Mouse (Mus musculus) cerebellum, adult 9-10 months (tissue): ENCODE results near the gene Nebl.
A peak's percentile ranks its signal among the peaks of the same experiment; 100 is the strongest.

Experiments
- DNase-seq: peaks from one replicate; pipeline ENCODE4 v3.0.0; 2022

Gene Nebl

DNA sequence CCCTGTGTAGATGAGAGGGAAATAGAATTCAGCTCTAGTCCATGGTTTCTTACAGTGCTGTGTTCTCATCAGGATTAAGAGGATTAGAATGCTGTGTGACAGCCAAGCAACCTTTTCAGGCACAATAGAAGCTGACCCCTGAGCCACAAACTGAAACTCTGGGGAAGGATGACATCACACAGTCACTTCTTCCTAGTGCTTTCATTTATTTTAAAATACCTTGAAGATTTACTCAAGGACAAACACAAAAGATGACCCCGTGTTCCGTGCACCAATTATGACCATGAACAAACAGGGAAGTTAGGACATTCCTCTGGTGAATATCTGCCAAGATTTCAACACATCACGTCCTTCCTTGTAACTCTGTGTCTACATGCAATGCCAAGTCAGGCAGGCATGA is 121.0 kb downstream of the Nebl start:
- DNase-seq: no peak

DNA sequence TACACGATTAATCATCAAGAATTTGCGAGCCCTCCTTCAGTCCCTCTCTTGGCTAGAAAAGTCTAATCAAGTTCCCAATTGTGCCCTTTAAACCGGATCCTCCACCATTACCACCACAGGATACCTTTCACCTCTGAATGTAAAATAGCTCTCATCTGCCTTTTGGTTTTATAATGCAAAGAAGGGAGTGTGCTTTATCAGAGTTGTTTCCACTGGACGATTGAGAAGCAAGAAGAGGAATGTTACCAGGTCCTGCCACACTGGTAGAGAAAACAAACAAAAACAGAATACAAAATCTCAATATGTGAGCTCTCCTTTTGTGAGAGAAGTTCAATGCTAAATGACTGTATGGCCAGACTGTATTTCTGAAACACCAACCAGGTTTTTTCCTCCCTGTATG is 127.7 kb downstream of the Nebl start:
- DNase-seq: no peak

DNA sequence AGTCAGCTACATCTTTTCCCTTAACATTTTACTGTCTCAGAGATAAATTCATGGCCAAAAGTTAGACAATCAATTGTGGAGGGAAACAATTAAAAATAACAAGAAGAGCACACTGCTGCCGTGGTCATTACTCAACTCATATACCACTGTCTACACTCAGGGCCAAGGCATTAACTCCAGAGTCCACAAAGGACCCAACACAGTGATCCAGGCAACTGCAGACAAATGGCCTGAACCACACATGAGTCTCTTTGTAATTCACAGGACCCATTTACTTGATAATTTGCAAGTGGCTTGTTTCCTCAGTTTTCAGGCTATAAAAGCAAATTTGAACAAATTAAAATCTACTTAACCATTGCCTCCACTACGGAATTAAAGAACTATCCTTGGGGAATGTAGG is 130.6 kb downstream of the Nebl start:
- no peak for DNase-seq

DNA sequence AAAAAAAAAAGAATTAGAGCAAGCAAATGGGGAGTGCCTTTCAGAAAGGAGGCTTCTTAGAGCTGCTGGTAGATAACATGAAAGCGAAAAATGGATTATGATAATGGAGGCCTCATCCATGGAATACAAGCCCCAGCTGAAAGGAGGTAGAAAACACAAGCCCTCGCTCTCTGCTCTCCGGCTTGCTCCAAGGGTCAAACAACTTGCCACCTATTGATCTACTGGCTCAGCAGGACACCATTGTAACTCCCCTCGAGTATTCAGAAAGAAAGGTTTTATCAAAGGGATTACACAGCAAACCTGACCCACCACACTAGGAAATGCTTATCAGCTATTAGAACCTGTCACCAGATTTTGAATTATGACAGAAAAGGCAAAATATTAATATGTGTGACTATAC is 131.4 kb downstream of the Nebl start:
- DNase-seq: no peak

DNA sequence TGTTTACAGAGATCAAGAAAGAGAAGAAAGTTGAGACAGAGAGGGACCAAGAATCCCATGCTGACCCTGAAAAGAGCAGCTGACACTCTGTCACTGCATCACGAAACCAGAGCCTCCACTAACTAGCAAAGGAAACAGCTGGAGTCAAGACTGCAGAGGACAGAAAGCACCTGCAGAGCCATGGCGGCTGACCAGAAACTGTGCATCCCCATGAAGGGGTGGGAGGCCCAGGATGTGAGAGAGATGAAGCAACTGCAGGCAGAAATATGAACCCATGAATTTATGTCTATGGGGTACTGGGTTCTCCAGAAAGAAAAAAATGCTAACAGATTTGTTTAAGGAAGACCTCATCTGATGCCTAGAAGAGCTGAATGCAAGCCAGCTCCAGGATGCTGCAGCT is 133.3 kb downstream of the Nebl start:
- no peak for DNase-seq

DNA sequence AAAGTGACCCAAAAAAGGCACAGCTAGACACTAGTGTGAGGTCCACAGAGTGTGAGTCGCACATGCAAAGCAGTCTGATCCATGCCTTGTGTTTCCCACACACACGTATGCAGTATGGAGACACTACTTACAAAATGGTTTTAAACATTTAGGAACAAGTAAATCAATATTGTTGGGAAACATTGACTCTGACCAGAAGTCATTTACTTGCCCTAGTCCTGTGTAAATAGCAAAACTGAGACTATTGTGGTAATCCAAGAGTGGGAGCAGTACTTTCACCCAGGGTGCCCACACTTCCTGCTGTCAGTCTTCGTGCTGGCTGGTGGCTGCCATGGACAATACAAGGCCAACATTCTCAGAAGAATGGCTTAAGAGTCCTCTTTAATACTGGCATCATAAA is 141.6 kb downstream of the Nebl start:
- DNase-seq: no peak

DNA sequence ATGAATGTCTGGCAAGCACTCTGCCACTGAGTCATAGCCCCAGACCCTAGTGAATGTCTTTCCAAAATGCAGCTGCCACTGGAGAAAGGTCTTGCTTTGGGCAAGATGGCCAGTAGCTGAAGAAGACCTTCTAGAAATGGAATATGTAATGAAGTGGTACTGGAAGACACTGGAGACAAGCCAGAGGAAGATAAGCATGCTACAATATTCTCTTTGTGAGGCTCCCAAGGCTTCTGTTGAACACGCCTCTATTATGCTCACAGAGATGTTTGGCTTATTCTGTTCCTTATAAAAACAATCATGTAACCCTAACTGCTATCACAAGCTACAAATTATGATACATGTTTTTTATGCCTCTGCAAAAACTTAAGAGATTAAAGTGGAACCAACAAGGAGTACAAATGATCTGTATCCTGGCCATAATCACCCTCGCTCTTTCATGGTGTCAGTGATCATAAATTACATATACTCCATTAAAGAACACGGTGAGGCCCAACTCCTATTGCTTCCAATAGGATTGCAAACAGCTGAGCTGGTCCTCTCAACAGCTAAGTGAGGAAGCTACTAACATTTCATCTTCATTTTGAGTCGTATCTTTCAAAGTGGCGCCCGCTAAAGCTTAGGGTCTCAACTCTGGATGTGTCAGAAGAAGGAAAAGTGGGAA is 145.8 kb downstream of the Nebl start:
- DNase-seq: no peak

DNA sequence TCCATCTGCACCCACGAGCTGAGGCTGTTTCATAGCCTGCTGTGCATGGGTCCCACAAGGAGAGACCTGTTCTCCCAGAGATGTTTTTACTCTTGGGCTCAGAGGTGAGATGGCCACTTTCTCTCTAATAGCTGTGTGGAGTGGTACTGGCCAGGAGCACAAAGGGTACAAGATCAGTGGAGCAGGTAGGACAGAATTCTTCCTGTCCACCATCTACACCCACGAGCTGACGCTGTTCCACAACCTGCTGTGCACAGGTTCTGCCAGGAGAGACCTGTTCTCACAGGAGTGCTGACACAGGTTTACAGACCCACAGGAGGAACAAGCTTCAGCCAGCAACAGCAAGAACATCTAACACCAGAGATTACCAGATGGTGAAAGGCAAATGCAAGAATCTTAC is 155.6 kb downstream of the Nebl start:
- DNase-seq: peak; percentile 15

DNA sequence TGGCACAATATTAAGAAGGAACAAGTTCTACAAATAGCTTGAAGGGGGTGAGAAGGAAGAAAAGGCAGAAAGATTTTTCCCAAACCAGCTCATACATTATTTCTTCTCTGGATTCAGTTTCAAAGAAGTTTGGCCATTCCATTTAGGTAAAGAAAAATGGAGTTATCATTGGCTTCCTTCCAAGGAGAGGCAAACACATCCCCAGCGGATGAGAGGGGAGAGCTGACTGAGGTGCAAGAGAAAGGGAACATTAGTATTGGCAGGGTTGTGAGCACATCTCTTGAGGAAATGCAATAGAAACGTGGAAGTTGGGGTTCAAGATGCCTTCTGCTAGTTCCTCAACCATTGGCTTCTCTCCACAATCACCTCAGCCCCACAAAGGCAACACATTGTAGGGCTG is 159.5 kb downstream of the Nebl start:
- no peak for DNase-seq

DNA sequence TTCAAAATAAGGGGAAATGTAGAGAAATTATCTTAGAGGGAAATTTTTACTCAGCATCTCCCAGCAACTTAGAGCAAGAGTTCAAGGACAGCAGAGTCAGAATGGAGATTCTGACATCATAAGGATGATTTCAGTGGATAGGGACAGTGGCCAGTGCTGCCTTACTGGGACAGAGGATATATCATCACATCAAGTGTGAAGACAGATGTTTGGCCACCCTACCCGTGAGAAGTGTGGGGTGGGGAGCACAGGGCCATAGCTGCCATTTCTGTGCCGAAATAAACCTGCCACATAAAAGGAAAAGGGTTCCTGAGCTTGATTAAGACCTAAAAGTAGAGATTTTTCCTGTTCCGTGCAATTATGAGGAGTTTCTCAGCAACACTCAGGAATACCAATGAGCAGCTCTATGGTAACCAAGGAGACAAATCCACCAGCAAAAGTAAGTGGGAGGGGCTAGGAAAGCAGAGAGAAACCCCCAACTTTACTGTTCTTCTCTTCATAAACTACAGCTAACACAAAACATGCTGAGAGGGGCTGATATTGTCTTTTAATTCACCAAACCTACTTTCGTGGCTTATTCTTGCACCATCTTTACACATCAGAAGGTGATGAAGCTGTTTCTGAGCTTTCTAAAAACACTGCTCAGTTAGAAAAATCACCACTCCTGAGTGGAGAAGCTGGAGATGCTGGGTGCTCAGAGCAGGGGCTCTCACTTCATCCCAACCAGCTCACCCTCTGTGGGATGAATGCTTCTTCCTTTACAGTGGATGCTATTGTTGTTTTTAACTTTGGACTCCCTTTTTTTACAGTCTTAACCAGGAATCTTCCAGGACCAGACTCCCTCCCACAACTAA is 172.1 kb downstream of the Nebl start:
- no peak for DNase-seq

DNA sequence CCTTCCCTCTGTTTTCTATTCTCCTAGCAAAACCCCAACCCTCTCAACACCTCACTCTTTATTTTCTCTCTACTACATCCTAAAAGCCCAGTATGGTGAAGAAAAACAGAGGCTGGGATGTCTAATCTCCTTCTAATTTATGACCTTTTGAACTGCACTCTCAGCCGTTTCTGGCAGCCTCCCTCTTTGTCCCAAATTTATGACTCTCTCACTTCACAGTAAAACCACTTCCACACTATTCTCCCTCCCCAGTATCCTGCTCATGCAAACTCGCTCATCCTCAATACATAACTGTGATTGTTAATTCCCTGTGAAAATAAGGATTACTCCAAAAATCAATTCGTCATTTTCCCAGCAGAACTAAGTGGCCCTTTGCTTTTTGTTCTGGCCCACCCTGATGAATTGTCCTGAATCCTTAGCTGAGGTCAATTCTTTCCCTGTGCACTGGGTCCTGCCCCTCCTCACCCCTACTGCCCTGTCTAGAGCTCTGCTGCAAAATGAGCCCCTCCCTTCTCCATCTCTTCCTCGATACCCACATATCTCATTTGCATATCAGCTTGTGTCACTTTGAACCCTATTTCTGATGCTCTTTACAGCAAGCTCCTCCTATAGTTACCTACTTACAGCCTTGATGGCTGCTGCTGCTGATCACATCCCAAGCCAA is 181.2 kb downstream of the Nebl start:
- DNase-seq: no peak

DNA sequence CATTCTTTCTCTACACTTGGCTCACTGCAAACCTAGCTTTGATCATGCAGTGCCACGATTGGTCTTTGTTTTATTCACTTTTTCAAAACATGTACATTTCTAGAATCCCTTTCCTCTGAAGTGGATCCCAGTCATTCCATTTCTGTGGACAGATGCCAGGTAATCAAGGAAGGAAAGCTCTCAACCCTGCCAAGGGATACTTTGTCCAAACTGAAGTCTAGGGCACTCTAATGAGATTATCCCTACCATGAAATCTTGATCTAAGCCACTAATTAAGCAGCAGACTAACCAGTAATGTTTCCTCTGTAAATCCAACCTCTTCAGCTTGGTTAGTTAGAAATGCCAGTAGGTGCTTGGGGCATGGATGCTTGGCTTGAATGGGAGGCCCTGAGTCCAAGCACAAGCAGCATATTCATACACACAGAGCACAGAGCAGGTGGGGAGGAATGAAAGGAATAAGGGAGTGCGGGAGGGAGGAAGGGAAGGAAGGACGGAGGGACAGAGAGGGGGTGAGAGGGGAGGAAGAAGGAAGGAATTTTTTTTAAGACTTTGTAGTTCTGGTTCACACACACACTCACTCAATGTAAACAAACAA is 184.8 kb downstream of the Nebl start:
- DNase-seq: no peak

DNA sequence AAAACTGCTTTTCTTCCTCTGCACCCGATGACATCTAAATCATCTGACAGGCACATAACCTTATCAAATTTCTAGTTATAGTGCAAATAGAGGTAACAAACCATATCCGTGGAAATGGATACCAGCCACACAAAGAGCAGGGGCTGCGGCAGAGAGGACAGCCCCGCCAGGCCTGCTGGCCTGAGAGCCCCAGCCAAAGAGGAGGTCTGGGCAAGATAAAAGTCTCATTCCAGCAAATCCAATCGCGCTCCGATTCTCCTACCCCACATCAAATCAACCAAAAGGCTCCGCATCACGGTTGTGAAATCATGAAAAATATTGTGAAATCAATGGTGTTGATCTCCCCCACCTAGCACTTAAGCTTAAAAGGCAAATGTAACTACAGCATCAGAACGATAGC is 191.5 kb downstream of the Nebl start:
- no peak for DNase-seq

DNA sequence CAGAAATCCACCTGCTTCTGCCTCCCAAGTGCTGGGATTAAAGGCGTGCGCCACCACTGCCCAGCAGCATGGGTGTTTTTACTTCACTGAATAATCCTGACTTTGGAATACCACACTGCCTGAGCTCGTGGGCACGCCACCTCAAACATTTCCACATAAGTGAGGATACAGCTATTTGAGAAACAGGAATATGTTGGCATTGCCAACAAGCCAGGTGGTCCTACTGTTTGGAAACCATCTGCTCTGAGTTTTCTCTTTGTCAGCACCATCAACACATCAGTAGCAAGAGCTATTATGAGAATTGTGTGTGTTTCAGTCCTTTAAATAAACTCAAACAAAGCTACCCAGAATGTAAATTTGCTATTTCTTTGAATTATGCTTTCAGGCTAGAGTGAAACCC is 192.8 kb downstream of the Nebl start:
- peak; percentile 88 for DNase-seq

DNA sequence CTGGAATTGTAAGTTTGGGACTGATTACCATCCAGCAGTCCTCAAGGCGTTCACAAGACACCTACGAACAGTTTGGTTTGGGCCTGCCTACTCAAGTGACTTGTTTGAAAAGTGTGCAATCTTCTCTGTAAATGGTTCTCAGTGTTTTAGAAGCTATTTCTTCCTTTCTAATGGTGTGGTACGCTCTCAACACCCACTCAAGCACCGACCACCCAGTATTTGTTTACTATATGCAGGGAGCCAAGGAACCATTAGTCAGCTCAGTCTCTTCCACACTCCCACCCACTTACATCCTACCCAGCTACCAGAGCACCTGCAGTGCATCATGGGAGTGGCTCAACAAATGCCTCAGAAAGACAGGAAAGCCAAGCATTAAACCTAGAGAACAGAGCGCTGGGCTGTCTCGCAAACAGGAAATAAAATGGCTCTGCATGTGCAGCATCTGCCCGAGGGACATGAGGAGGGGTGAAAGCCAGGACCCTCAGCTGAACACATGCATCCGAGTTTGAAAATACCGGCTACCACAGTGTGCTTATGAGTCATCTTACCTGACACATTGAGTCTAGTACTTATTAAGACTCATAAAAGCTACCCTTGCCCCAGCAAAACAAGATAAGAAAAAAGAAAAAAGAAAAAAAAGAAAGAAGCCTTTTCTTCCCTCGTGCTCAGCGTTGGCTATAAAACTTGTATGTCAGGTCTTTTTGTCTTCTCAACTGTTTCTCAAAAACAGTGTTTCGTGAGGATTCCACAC is 199.7 kb downstream of the Nebl start:
- no peak for DNase-seq

DNA sequence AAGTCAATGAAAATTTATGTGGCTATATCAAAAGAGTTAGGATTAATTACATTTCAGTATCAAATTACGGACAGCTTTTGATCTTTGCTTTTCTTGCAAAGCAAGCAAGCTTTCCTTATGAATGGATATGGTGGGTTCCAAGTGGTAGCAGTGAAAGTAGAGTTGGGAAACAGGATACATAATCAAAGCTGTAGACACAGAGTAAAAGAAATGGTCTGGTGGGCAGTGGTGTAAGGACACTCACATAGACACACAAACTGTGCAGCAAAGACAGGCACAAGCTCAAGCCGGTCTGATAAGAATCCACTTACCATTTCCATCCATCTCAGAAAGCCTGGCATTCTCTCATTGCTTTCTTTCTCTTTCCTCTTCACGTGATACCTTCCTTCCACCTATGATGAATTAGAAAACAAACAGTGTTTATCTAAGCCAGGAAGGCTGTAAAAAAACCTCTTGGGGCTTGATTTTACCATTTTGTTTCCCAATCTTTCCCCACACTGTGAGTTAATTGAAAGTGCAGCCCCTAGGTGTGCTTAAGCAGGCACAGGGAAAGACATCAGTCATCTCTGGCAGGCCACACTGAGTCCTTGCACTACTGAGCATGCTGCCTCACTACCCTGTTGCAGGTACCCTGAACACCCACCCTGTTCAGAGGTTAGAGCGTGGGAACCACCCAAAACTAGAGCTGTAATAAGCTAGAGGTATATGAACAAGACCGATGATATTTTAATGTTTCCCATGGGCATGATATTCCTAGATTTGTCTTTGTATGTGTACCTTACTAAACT is 205.3 kb downstream of the Nebl start:
- DNase-seq: no peak

DNA sequence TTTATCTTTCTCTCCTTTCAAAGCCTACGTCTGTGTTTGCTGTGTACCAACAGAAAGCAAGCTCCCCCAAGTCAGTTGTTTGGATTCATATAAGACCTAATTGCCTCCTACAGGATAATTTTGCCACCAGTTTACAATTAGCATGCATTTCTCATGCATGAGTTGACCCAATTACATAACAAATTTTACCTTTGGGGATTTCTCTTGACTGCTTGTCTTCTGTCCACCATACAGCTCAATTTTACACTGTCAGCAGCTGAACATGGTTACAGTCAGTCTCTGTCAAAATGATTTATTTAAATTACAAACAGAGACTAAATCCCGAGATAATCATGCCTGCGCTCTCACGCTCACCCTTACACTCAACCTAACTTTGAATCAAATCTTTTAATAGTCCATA is 206.1 kb downstream of the Nebl start:
- DNase-seq: no peak

DNA sequence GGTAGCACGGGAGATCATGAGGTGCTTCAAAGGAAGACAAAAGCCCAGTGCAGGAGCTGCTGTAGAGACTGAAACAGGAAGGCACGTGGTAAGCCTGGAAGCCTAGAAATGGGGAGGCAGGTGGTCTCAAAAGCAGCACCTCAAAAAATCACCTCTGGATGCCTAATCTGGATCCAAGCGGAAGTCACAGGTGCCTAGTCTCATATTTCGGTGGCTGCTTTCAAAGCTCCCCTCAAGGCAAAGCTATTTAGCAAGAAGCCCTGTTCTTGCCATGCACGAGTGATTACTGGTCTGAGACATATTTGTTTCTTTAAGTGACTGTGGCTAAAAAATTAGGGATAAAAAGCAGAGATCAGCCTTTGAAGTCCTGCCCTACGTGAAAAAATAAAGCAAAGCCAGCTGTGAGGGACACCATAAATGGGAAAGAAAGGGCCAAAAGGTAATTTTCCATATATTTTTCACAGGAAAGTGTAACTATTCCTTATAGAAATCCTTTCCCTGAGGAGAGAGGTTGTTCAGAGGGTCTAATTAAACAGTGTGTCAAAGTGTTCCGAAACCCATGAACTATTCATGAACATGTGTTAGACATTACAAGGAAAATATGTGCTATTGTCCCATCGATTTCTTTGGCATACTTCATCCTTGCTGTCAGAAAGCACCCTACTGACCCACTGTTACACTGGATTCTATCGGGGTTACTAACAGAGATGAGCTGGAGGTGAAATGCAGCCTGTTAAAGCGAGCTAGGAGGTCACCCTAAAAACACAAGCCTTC is 206.9 kb downstream of the Nebl start:
- DNase-seq: no peak

DNA sequence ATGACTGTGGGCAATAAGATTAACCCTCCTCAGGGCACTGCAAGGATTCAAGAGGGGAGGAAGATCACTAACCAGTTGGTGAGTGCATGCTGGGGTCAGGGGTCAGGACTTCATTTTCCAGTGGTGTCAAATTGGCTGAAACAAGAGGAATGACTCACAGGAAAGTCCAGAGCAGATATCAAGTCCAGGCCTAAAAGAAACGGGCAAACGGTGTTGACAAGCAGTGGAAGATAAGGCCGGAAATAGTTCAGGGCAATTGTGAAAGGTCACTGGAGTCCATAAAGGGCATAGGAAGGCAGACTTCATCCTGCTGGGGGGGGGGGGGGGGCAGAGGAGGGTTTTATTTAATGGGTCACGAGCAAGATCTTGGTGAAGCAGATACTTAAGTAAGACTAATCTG is 207.5 kb downstream of the Nebl start:
- no peak for DNase-seq

DNA sequence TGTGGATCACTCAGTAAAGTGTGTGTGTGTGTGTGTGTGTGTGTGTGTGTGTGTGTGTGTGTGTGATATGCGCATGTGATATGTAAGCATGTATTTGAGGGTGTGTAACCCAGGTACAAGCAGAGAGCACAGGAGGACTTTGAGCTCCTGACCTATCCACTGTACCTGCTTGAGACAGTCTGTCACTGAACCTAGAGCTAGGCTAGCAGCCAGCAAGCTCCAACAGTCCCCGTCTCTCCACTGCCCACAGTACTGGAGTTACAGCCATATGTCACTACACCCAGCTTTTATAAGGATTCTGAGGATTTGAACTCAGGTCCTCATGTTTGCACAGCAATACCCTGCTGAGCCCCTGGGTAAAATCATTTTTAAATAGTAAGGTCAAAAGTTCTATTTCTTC is 215.6 kb downstream of the Nebl start:
- no peak for DNase-seq

DNA sequence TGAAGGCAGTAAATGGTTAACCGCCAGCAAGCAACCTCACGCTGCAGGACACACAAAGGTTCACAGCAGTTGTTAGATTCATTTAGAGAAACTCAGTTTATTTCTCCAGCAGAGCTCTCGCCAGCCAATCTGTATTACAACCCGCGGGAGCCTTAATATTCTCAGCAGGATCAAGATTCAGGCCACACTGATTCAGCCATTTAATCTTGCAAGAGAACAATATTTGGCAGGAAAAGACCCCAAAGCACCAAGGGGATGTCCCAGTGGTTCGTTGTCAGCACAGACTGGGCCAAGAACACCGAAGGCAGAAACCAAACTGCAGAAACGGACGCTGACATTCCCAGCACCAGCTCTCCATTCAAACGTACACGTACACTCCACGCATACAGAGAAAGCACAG is 216.5 kb downstream of the Nebl start:
- DNase-seq: peak; percentile 25
